Mouse (Mus musculus): ENCODE measurements around the gene 1700092M07Rik.

1700092M07Rik gene

DNA sequence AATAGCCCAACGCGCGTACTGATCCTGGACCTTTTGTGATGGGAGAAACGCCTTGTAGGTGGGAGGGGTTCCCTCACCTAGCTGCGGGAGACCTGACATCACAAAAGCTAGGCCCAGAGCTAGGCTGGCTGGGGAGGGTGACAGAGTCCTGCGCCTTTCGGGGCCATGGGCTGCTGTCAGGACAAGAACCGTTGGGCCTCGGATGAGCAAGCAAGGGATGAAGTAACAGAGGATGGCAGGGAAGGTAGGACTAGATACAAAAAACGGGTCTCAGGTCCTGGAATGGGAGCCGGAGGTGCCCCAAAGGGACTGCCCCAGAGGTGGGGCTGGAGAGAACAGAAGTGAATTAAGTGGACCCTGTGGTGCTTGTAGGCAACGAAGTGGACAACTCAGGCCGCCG is at the start of gene 1700092M07Rik:
Gene 1700092M07Rik, plus strand, starts transcription at position 116 of the 400 bp plus-strand sequence.
- in situ Hi-C loops (cut with MboI): no loop called here

DNA sequence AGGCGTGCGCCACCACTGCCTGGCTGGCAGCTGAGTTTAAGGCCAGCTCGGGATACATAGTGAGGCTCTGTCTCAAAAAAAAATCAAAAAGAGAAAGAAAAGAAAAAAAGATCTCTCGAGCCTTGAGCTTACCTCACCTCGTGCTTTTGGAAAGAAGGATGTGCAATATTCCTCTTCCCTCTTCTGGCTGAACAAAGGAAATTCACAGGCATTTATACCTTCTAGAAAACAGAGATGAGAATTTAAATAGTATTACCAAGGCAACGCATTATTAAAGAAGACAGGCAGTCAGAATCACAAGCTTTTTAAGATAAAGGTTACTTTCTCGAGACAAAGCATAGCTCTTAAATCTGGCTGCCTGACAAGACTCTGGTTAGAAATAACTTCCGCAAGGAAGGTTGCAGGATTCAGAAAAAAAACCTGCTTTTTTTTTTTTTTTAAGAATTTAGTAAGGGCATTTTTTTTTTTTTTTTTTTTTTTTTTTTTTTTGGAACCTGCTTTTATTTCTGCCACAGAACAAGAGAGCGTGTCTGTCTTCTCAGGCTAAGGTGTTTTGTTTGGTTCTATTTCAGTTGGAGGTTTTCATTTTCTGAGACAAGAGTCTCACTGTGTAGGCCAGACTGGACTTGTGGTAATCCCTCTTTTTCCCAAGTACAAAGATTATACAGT is 48.5 kb upstream of the 1700092M07Rik start:
- in situ Hi-C loops (cut with MboI): no loop called here

DNA sequence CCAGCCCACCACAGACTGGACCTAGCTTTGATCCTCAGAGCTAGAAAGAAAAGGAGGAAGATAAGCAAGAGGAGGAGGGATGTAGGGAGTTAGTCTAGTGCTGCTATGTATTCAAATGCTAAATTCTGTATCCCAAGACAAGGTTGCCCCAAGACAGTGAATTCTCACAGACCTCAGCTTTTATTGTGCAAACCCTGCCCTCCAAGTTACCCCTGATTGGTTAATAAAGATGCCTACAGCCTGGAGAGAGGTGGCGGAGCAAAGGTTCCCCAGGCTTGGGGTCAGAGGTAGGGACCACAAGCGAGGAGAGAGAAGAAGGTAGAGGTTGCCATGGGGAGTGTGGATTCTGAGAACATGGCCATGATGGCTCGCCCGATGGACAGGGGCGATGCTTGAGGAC is 47.8 kb upstream of the 1700092M07Rik start:
- in situ Hi-C loops (cut with MboI): no loop called here

DNA sequence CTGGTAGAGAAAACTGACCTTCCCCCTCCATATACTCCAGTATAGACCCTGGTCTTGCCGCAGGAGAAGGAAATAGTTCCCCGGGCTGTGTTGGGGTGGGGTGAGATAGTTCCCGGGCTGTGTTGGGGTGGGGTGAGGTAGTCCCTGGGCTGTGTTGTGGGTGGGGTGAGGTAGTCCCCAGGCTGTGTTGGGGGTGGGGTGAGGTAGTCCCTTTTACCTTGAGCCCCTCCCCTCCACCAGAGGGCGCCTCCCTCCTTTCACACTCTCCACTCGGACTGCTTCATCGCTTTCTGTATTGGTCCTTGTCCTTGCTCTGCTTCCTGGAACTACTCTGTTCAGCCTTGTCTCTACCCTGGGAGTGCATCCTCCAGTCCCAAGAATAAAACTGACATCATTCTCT is 45.2 kb upstream of the 1700092M07Rik start:
- in situ Hi-C loops (cut with MboI): no loop called here

DNA sequence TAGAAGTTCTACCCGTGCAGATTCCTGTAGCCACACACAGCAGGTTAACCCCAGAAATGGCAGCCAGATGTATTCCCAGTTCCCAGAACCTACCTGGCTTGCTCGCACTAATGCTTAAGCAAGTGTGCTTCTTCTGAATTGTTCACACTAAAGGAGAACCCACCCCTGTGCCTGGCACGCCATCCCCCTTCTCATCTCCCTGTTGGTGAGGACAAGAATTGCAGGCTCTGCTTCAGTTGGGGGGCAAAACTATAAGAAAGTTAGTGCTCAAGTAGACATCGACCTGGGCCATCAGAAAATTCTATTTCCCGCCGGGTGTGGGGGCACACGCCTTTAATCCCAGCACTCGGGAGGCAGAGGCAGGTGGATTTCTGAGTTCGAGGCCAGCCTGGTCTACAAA is 40.9 kb upstream of the 1700092M07Rik start:
- in situ Hi-C loops (cut with MboI): no loop called here

DNA sequence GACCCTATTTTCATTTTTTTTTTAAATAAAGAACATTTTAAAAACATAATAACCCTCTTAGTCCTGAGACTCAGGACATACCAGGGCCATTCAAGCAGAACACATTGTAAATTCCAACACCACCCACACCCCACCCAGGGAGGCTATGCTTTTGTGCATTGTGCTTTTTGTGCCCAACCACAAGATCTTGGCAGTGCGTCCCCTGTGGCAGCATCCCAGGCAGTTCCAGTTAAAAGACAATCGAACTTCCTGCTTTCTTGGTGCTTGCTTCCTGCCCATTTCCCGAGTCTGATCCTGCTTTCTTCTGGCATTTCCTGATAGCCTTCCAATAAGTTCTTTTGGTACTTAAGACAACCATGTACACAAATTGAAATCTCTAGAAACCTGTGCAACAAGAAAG is 38.1 kb upstream of the 1700092M07Rik start:
- in situ Hi-C loops (cut with MboI): no loop called here

DNA sequence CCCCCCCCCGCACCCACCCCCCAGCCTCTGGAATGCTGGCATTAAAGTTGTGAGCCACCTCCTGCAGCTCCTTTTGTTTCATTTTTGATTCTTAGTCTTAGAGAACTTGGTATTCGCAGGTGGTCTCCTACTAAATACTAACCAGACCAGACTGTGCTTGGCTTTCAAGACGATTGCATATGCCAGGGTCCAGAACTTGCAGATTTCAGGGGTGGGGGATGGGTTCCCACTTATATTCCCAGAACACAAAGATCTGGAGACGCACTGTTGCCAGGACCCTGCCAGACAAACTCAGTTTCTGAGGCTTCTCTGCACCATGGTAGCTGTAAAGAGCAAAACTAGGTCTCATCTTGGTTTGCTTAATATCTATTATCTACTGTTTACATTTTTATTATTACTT is 36.9 kb upstream of the 1700092M07Rik start:
- in situ Hi-C loops (cut with MboI): no loop called here

DNA sequence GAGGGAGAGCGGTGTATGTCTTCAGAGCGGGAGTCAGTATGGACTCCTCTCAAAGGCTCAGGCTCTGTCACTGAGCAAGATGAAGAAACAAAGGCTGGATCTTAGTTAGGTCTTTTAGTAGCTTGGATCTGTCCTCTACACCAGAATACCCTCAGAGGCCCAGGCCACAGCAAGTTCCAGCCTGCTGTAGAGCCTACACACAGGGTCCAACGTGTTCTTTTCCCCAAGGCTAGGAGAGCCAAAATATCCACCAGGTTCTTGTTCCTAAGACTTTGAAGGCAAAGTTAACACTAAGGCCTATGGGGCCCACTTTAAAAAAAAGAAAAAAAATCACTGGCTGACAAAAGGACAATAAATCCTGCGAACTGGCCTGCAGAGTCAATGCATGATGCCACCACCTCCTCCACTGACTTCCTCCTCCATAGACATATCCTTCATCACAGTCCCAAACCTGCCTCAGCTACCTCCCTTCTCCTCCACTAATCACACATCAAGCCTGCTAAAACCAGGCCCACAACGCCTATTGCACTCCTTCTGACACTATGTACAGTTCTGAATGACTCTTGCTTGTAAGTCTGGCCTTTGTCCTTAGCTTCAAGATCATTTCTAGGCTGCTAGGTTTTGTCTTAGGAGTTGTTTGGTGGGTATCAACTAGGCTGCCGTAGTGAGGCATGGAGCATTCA is 35.4 kb upstream of the 1700092M07Rik start:
- in situ Hi-C loops (cut with MboI): no loop called here

DNA sequence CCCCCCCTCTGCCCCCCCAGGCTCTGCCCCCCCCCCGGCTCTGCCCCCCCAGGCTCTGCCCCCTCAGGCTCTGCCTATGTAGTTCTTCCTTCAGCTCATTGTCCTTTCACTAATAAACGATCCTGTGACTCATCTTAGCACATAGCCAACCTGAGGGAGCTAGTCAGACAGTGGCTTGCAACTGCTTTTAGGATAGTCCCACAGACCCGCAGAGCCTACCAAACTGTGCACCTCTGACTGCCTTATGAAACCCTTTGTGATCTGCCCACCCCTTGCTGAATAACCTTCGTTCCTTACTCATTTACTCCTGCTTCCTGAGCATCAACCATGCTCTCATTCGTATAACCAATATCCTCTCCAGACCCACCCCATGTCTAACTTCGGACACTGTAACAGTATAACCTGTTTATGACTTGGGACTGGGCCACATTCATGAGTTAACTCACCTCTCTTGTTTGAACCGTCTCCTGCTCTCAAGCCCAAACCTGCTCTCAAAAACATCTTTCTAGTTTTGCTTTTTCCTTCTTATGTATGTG is 34.3 kb upstream of the 1700092M07Rik start:
- in situ Hi-C loops (cut with MboI): no loop called here

DNA sequence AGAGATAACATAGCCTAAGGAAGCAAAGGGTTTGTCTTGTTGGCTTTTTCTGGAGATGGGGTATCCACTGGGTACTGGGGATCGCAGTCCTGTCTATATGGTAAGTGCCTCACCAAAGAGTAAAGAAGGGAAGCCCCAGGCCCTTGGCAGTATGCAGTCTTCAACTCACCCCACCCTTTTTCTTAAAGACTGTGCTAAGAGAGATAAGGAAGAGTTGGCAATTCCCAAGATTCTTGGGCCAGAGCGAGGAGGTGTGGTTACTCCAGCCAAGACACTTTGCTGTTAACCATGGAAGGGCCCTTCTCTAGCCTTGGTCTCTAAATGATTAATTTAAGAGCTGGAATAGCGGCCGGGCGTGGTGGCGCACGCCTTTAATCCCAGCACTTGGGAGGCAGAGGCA is 33.6 kb upstream of the 1700092M07Rik start:
- in situ Hi-C loops (cut with MboI): no loop called here

DNA sequence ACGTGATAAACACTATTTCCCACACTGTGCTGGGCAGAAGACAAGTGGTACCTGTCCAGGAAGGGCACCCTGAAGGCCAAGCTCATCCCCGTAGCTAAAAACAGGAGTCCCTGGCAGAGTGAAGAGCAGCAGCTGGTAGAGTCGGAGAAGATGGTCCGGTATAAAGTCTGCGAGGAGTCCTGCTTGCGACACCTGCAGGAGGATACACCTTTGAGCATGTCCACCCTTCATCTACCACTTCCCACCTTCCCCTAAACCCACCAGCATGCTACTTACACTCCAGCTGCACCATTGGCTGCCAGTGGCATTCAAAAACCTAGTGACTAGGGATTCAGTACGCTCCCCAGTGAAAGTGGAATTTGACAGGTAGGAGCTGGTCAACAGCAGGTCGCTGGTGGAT is 31.6 kb upstream of the 1700092M07Rik start:
- in situ Hi-C loops (cut with MboI): no loop called here

DNA sequence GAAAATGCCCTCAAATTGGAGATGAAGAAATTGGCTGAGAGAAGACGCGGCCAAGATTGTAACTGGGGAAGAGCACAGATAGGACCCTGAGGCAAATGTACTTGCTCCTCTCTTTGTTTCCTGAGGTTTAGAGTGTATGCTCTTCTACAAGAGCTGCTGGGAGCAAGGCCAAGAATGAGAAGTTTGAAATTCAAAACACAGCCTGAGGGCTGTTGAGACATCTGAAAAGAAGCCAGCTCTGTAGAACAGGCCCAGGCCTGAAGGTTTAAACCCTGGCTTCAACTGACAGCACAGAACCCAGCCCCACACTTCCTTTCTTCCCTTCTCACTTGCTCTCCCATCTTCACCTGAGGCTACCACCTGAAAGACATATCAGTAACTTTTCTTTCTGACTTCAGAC is 30.5 kb upstream of the 1700092M07Rik start:
- in situ Hi-C loops (cut with MboI): no loop called here

DNA sequence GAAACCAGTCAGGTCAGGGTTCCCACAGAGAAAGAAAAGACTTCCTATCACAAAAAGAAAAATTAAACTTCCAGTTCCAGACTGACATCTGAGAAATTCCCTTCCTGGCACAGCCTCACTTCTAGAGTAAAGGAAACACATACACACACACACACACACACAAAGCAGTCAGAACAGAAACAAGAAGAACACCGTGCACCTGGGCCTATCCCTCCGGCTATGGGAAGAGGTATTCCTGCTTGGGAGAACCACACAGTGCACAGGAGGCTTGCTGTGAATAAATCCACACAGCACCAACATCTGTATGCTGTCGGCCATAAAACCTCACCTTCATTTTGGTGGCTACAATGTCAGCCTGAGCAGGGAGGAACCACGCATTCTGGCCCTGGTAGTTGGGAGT is 29.0 kb upstream of the 1700092M07Rik start:
- in situ Hi-C loops (cut with MboI): no loop called here

DNA sequence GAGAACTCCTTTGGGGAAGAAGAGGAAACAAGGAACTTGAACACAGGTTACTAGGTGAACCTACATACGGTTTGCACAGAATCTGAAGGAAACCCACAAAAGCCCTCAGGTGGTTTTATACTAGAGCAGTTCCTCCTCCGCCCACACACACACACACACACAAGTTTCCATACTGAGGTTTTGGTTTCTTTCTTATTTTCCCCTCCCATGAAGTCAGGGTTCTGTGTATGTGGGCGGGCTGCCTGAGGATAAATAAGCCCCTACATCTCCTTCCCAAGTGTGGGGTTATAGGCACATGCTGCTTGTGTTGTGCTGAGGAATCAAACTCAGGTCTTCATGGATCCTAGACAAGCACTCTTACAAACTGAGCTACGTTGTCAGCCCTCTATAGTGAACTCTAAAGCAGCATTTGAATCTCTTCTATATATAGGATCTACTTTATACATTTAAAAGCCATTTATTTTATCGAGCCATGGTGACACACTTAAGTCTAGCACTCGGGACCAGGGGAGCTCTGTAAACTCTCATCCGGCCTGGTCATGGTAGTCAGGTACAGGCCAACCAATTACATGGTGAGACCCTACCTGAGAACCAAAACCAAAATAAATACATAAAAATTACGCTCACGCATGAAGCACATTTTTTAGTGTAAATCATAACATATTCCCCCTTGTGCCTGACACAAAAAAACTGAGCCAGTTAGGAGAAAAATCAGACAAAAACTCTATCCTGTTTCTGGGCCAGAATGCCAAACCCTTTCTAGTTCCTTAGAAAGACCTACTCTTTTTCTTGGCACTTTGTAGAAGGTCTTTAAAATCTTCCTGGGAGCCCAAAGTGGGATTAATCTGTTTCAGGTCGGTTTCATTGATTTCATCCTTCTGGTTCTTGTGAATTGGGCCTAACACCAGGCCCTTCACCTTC is 28.3 kb upstream of the 1700092M07Rik start:
- in situ Hi-C loops (cut with MboI): no loop called here

DNA sequence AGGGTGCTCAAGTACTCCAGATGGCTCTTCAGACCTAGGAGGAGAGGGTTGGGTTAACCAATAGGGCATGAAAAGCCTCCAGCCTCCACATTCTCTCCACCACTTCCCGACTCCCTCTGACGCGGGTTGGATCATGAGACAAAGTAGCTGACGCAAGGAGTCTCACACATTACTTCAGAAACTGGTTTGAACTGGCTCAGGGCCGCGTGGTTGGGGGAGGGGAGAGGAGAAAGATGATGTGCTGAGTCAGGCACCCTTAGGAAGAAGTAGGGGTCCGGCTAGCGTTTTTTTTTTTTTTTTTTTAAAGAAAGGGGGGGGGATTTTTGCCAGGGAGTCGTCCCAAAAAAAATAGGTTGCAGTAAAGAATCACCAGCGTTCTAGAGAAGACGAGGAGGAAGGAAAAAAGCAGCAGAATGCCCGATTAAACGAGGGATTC is 27.6 kb upstream of the 1700092M07Rik start:
- in situ Hi-C loops (cut with MboI): no loop called here

DNA sequence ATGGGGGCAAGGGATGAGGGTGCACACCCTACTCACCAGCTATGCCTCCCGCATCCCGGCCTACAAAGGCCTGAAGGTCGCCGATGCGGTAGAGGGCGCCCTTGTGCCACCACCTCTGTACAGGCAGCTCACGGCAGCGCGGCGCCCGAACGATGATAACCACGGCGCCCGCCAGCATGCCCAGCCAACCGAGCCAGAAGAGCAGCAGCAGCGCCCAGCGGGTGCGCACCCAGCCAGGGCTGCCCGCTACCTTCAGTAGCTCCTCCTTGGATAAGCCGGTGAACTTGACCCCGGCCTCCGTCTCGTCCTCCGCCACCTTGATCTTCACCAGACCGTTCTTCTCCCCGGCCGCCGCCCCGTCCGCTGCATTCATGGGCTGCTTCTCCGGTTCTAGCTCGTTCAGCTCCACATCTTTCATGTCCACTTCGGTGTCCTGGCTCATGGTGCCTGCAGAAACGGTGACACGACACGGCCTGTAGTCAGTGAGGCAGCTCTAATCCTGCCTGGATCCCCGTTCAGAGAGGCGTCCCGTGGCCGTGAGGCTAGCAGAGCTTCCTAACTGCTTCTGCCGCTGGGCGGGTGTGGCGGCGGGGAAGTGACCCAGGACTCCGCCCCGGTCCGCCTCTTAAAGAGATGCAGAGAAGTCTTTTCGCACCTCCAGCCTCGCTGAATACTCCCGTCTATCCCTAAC is 27.1 kb upstream of the 1700092M07Rik start:
- in situ Hi-C loops (cut with MboI): no loop called here

DNA sequence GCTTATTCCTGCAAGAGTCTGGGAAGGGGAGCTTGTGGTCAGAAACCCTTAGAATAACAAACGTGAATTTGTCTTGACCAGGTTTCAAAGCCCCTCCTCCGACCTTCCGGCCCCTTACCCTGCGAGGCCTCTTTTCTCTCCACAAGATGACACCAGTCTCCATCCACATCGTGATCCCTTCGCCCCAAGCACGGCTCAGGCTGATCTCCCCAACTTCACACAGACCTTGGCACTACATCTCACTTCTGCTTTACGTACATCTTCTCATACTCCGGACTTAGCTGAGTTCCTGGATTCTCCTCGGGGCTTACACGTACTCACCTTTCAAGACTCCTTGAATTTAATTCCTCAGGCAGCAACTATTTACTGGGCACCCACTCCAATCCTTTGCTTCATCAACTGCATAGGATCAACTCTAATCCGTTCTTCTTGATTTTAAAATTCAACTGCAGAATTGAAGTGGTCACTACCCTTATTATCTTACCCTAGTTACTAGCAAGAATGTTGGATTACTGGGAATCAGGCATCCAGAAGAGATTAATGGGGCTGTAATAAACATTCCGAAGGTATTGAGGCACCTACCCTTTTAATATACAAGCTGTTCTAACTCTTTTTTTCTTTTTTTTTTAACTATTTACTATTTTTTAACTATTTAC is 26.4 kb upstream of the 1700092M07Rik start:
- in situ Hi-C loops (cut with MboI): no loop called here

DNA sequence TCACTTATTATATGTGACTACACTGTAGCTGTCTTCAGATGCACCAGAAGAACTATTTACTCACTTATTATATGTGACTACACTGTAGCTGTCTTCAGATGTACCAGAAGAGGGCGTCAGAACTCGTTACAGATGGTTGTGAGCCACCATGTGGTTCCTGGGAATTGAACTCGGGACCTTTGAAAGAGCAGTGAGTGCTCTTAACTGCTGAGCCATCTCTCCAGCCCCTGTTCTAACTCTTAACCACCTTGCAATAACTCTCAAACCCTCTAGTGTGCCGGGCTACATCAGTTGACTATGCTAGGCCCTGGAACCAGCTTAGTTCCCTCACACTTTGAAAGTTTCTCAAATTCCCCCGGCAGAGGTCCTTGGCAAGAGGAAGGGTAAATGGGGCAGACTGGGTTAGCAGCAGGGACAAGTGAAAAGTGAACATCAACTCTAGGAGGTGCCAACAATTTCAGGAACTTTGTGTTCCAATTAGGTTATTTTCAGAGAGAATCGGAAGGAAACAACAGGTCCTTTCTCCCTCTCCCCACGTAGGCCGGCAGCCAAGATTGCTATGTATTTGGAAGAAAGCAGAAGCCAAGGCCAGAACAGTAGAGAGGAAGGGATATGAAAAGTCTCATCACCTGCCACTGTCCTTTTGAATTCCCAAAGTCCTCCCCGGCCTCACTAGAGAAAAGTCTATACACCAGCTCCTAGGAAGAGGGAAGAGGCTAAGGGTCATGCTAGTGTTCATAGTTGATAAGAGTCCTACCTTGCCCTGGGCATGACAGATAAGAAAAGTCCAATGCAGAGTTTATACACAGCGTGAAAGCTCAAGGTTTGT is 25.7 kb upstream of the 1700092M07Rik start:
- in situ Hi-C loops (cut with MboI): no loop called here

DNA sequence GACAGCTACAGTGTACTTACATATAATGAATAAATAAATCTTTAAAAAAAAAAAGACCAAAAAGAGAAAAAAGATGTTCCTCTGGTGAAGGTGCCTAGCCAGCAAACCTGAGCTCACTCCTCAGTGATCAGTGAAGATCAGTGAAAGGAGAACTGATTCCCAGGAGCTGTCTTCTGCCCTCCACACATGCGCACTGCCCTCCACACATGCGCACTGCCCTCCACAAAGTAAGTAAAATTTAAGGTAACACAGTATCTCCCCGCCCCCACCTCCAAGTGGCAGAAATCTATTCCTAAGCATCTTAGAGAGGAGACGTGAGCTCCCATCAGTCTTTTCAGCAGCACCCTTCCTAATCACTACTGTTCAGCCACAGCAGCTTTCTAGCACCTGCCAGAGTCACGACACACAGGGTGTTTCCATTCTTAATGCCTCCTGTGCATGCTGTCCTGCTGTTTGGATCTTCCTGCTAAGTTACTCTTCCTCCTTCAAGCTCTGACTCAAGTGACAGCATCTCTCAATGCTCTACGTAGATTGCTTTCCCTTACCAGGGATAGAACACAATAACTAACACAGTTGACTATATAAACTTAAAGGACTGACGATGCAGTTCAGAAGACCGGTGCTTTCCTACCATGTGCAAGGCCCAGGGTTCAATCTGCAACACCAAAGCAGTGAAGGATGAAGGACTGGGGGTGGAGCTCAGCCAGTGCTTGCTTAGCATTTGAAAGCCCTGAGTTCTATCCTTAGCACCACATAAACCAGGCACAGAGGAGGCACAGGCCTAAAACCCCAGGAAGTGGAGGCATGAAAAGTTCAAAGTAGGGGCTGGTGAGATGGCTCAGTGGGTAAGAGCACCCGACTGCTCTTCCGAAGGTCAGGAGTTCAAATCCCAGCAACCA is 24.4 kb upstream of the 1700092M07Rik start:
- in situ Hi-C loops (cut with MboI): no loop called here
